Mouse (Mus musculus): ENCODE measurements around the gene Fcrls. TPM values are rescaled to one million over a fixed set of nuclear protein-coding genes. Genes with fewer than 3 reads are reported as not detected.

Gene Fcrls
- polyA plus RNA-seq (2017; shearing (Covaris generic)): under 1 TPM in 2 of 3 experiments, not detected in 1; 0.30 to 0.41 TPM

- ATAC-seq: no peak
Measured at GRCm38 (mm10) chr3:87263436-87263835, at the start of gene Fcrls. Gene Fcrls (minus strand): TSS chr3:87263738.

GRCm38 (mm10) chr3:87309922-87310321 lies 46.4 kb upstream of the Fcrls start:
- no peak for ATAC-seq

DNA sequence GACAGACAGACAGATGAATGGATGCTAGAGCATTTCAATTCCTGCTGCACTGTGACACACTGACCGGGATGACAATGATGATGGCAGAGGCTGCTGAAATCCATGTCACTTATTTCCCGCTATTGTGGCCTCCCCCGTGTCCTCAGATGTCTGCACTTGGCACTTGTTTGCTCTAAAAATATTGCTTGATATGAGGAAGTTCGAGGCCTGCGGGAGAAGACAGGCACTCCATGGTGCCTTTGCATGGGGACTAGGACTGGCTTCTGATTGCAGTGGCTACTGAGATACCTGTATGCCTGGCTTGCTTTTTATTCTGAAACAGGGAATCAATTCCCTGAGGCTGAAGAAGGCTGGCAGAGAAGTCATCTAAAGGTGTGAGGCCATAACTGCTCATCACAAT lies 36.4 kb upstream of the Fcrls start:
- ATAC-seq: no peak

GRCm38 (mm10) chr3:87274372-87274771 lies 10.8 kb upstream of the Fcrls start:
- ATAC-seq: no peak

DNA sequence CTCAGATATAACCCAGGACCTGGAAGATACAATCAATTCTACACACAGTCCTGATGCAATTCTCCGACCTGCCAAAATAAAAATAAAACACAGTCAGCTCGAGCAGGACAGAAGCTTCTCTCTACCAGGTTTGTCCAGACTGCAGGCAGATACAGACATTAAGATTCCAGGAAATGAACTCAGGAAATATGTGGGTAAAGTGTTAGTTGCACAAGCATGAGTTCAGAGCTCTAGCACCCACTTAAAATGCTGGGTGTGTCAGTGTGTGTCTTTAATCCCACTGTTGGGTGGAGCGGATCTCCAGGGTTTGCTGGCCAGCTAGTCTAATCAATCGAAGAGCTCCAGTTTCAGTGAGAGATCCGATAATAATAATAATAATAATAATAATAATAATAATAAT lies 3.0 kb upstream of the Fcrls start:
- ATAC-seq: no peak

GRCm38 (mm10) chr3:87255239-87255638 lies 8.3 kb downstream of the Fcrls start:
- no peak for ATAC-seq

- no peak for ATAC-seq
Measured at GRCm38 (mm10) chr3:87249571-87249970, 14.0 kb downstream of the Fcrls start.

DNA sequence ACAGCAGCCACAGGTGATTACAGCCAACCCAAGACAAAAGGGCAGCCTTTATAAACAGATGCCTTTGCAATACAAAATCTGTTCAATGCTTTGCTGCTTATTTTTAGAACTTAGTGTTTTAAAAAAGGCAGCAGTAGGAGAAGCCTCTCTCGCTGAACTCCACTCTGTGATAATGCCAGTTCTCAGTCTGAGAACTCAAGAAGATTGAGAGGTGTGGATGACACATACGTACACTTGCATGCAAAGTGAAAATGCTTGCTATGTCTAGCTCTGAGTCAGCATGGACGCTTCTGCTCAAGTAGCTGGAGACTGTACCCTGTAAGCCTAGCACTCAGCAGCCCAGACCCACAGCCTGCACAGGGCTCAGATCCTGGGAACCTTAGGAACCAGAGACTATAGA lies 16.2 kb downstream of the Fcrls start:
- no peak for ATAC-seq

DNA sequence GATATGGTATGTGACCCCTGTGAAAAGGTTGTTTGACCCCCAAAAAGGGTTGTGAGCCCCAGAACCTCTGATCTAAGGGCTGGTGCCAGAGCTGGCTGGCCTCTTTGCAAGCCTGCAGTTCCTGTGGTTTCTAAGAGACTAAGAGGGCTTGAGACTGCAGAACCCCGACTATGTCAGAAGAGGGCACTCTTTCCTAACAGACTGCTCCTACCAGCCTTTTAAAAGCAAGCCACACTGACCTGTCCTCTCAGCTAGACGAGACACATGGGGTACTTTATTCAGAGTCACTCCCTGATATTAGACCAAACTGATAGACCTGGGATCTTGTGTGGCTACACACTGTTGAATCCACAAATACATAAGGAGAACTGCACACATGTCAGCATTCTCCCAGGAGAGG lies 19.9 kb downstream of the Fcrls start:
- no peak for ATAC-seq

DNA sequence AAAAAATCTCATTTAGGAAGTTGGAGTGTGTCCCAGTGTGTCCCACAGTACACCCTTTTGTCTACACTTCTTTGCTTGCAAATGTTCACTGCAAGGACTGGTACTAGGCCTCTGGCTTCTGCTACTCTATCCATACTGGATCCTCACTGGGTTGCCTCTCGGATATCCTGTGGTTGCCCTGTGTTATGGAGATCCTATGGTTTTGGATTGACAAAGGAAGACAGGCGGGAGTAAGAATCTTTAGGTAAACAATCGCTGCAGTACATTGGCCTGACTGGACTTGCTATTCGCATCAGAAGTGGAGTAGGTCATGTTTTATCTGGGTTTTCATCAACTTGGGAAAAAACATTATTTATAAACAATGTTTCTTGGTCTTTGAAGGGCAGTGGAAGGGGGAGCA lies 22.6 kb downstream of the Fcrls start:
- no peak for ATAC-seq

DNA sequence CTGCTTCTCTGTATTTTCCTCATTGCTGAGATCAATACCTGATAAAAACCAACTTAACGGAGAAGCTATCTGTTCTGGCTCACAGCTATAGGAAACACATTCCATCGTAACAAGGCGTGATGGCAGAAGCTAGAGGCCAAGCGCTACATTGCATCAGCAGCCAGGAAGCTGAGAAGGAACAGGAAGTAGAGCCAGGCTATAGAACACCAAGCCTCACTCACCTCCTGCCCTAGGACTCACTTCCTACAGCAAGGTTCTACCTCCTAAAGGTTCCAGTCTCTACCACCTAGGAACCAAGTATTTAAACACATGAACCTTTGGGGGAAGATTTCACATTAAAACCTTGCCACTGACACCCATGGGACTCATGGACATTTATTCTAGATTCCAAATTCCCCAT lies 39.9 kb downstream of the Fcrls start:
- no peak for ATAC-seq

DNA sequence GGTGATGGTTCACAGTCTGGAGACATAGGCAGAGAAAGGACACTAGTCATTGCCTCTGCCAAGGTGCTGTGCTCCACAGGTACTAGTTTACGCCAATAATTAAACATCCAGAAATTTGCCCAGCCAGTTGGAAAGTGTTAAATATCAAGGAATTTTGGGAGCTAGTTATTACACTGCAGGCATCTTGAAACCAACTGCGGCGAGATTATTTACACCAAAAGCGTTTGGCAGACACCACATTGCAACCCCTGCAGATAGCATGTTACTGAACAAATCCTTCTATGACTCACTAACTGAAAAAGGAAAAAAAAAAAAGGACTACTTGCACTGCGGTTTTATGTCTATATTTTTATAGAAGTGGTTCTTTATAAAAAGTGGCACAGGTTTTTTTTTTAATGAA lies 41.2 kb downstream of the Fcrls start:
- no peak for ATAC-seq

- no peak for ATAC-seq
Measured at GRCm38 (mm10) chr3:87215176-87215575, 48.4 kb downstream of the Fcrls start.

- ATAC-seq: no peak
Measured at GRCm38 (mm10) chr3:87214221-87214864, 49.2 kb downstream of the Fcrls start.

DNA sequence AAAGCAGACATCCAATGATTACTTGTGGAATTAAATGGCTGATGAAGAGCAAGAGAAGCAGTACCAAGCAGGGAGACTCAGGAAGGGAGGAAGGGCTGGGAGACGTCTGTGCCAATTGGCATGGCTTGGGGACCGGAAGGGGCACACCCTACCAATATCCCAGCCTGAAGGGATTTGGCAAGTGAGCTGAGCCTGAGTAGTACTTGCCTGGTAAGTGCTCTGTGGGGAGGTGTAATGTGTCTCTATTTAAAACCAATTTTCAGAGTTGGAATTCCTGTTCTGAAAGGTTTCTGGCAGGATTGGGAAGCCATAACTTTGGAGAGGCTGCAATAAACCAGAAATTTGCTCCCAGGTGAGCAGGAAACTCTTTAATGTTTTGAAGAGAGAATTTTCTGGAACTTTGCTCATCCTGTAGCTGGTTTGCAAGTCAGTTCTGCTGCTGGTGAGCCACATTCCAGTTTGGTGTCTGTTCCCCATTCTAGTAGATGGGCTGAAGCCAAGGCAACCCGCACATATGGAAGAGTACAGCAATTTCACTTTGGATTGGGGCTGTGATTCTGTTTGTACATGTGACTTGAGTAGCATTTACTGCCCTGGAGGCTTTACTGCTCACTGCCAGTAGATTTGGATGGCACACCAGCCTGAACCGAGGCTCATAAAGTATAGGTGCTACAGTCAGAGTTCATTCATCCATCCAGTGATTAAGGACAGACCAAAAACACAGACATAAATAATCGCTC lies 57.0 kb downstream of the Fcrls start:
- ATAC-seq: no peak

Other genes with a start within 250 kb of the Fcrls start
- not detected for gene Kirrel, start 89.0 kb downstream of the Fcrls start, polyA plus RNA-seq (2017; shearing (Covaris generic))
- gene Cd5l, start 94.1 kb upstream of the Fcrls start, polyA plus RNA-seq (2017; shearing (Covaris generic)): under 1 TPM in 2 of 3 experiments, not detected in 1; 0.16 to 0.58 TPM
- gene Fcrl1, start 112.6 kb upstream of the Fcrls start, polyA plus RNA-seq (2017; shearing (Covaris generic)): 10 to 100 TPM; 19.6 to 37.1 (median 30.9) TPM
- under 1 TPM; 0.31 to 0.51 (median 0.39) TPM for gene Fcrl5, start 172.0 kb upstream of the Fcrls start, polyA plus RNA-seq (2017; shearing (Covaris generic))

Measured in inflammation-experienced regulatory T-cells, adult 6 months (primary cell).